Mouse (Mus musculus) heart, adult 2 months (tissue): ENCODE measurements around the gene Aox2.

Source experiments
- CTCF ChIP-seq: fragments of 200-600 bp; IDR thresholded peaks from 2 replicates; pipeline ENCODE4 v1.8.1; 2022; ENCODE audit warnings: antibody characterized with exemption, mild to moderate bottlenecking, moderate library complexity
- EP300 ChIP-seq: fragments of 200-500 bp; IDR thresholded peaks from 2 replicates; pipeline ENCODE4 v1.6.1; 2011; ENCODE audit warnings: low read depth, low read length, control low read depth; ENCODE audit not compliant: insufficient read depth
- POLR2A ChIP-seq: fragments of 200-500 bp; IDR thresholded peaks from 2 replicates; pipeline ENCODE4 v1.6.1; 2011; ENCODE audit warnings: mild to moderate bottlenecking, low read depth, low read length, control low read depth; ENCODE audit not compliant: insufficient read depth

- TF ChIP-seq POLR2A (no peak), EP300 (no peak), CTCF (no peak)
Measured at GRCm38 (mm10) chr1:58289863-58290469, 11.8 kb downstream of the Aox2 start.
